Mouse (Mus musculus) erythroblast, embryonic 14.5 days (primary cell): Measurements from ENCODE around the gene Abhd14b. TPM values are rescaled to one million over a fixed set of nuclear protein-coding genes. Genes with fewer than 3 reads are reported as not detected.
"Not testable (repeated sequence)": the region's sequence is repeated elsewhere in the genome, so short reads cannot be mapped to it uniquely, and the experiment has no call there.

Experiments used
- H3K27me3 ChIP-seq: 2 replicates; pipeline ENCODE4 v1.6.1; 2012; ENCODE audit warnings: inconsistent platforms; ENCODE audit not compliant: control insufficient read depth
- H3K36me3 ChIP-seq: 2 replicates; pipeline ENCODE4 v1.6.1; 2012; ENCODE audit warnings: mild to moderate bottlenecking, inconsistent platforms; ENCODE audit not compliant: control insufficient read depth
- H3K4me1 ChIP-seq: 2 replicates; pipeline ENCODE4 v1.6.1; 2012; ENCODE audit warnings: inconsistent platforms; ENCODE audit not compliant: control insufficient read depth
- H3K4me3 ChIP-seq: replicated peaks from 2 replicates; pipeline ENCODE3; 2012; ENCODE audit warnings: moderate library complexity, mild to moderate bottlenecking, inconsistent platforms
- H3K9me3 ChIP-seq: 2 replicates; pipeline ENCODE4 v1.6.1; 2012; ENCODE audit warnings: low read length, inconsistent platforms, mixed read lengths; ENCODE audit not compliant: control insufficient read depth
- GATA1 ChIP-seq: IDR thresholded peaks from 2 replicates; pipeline ENCODE4 v1.6.1; 2012; ENCODE audit warnings: low read length, inconsistent platforms, mixed read lengths
- TAL1 ChIP-seq: IDR thresholded peaks from 3 replicates; pipeline ENCODE4 v1.6.1; 2012; ENCODE audit warnings: low read length, inconsistent platforms, mixed read lengths
- polyA plus RNA-seq: library from polyadenylated mRNA; stranded (reverse); fragments of >175 nt; gene quantifications from 2 replicates; pipeline ENCODE4 v1.2.3, GENCODE M21; 2012

Abhd14b gene
- polyA plus RNA-seq, 1 experiment: not detected

DNA sequence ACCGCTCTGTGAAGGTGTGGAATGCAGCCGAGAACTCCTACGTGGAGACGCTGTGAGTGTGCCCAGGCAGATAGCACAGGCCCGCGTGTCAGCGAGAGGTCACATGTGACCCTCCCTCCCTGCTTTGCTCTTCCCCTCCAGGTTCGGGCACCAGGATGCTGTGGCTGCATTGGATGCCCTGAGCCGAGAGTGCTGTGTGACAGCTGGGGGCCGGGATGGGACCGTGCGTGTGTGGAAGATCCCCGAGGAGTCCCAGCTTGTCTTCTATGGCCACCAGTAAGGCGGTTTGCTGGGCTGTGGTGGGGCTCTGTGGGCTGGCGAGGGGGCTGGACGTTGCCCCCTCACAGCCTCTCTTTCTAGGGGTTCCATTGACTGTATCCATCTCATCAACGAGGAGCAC, 36.3 kb downstream of the Abhd14b start:
- no peaks in the 10 kb centered on the region for H3K27me3 ChIP-seq
- no peak for TF ChIP-seq TAL1
- TF ChIP-seq GATA1: no peak
- H3K4me3 ChIP-seq: no peak overlapping the region
- H3K9me3 ChIP-seq: no peaks in the 10 kb centered on the region
- H3K4me1 ChIP-seq: peaks cover 3% of the 10 kb centered on the region
- peaks cover 61% of the 10 kb centered on the region for H3K36me3 ChIP-seq

DNA sequence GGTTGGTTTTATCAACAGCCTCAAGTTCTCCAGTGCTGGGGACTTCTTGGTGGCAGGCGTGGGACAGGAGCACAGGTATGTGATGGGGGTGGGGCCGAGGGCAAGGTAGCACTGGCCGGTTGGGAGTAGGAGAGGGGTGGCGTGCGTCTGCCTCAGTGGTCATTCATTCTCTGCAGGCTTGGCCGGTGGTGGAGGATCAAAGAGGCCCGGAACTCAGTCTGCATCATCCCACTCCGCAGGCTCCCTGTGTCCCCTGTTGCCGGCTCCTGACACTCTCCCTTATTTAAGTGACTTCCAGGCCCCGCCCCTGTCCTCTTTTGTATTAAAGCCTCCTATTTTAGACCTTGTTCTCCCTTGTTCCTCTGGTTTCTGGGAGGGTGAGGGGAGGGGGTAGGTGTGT, 37.8 kb downstream of the Abhd14b start:
- TF ChIP-seq TAL1 (no peak), GATA1 (no peak)
- H3K27me3 ChIP-seq: no peaks in the 10 kb centered on the region
- no peak overlapping the region for H3K4me3 ChIP-seq
- peaks cover 60% of the 10 kb centered on the region for H3K36me3 ChIP-seq
- no peaks in the 10 kb centered on the region for H3K9me3 ChIP-seq
- H3K4me1 ChIP-seq: no peaks in the 10 kb centered on the region; the same call in 1 of the 2 replicates

DNA sequence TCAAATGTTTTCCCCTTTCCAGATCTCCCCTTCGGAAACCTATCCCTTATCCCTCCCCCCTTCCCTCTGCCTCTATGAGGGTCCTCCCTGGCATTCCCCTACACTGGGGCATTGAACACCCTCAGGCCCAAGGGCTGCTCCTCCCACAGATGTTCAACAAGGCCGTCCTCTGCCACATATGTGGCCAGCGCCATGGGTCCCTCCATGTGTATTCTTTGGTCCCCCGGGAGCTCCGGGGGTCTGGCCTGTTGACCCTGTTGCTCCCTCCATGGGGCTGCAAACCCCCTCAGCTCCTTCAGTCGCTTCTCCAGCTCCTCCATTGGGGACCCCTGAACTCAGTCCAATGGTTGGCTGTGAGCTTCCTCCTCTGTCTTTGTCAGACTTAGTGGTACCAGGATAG, 40.3 kb downstream of the Abhd14b start:
- not testable (repeated sequence) for H3K4me1 ChIP-seq, H3K9me3 ChIP-seq, H3K4me3 ChIP-seq, H3K27me3 ChIP-seq
- H3K36me3 ChIP-seq: peaks cover 41% of the 10 kb centered on the region

DNA sequence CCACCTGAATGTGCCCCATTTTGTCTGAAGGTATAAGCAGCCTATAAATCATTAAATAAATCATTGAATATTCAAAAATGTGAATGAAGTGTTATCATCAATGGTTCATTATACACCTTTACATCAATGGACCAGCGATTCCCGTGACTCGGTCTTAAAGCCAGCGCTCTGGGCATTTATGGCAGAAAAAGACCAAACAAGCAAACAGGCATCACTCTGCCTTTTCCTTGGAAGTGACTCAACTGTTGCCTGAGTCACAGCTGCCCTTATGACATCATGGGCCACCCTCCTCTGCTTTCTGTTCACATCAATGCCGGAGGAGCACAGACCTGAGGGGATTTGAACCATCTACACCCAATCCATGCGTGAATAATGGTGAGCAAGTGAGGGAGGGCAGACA, 52.4 kb downstream of the Abhd14b start, which contains the start of gene Iqcf1:
Iqcf1 (plus strand) TSS at position 301 of the 400 bp plus-strand sequence.
- H3K4me3 ChIP-seq: no peak within 1 kb of the TSS

DNA sequence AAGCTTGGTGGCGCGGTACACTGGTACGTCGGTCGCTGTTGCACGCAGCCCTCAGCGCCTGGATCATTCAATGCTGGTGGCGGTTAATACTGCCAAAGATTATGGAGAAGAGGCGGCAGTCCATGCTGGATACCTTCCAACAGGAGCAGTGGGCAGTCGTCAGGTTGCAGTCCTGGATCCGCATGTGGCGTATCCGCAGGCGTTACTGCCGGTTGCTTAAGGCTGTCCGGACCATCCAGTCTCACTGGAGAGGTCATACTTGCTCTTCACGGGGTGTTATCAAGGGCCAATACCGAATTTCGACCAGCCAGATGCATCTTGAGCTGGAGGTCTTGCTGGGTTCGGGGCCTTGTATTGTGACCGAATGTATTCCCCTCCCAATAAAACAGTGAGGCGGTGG, 54.6 kb downstream of the Abhd14b start:
- H3K27me3 ChIP-seq: no peaks in the 10 kb centered on the region
- no peaks in the 10 kb centered on the region for H3K36me3 ChIP-seq
- H3K4me3 ChIP-seq: no peak overlapping the region
- TF ChIP-seq GATA1 (no peak), TAL1 (no peak)
- no peaks in the 10 kb centered on the region for H3K9me3 ChIP-seq
- H3K4me1 ChIP-seq: no peaks in the 10 kb centered on the region

More for the DNA sequence above, 52.4 kb downstream of the Abhd14b start, which contains the start of gene Iqcf1:
- Histone ChIP-seq H3K36me3 (no peaks in the 10 kb centered on the region), H3K27me3 (no peaks in the 10 kb centered on the region), H3K9me3 (no peaks in the 10 kb centered on the region), H3K4me1 (no peaks in the 10 kb centered on the region)
- TF ChIP-seq TAL1 (no peak), GATA1 (no peak)

Other genes starting within 250 kb of the Abhd14b start
- 0.33 and 0.45 TPM in 2 replicates for gene Ppm1m, start 247.7 kb upstream of the Abhd14b start, polyA plus RNA-seq
- gene Twf2, start 244.4 kb upstream of the Abhd14b start, polyA plus RNA-seq: 0.48 and 0.87 TPM in 2 replicates
- gene Tlr9, start 224.9 kb upstream of the Abhd14b start, polyA plus RNA-seq: 0.01 TPM in 1 of 2 replicates, not detected in the other
- 0.43 and 0.52 TPM in 2 replicates for gene Alas1, start 198.8 kb upstream of the Abhd14b start, polyA plus RNA-seq
- 1.8 and 3.7 TPM in 2 replicates for gene Poc1a, start 166.4 kb upstream of the Abhd14b start, polyA plus RNA-seq
- 0.19 and 0.23 TPM in 2 replicates for gene Dusp7, start 78.8 kb upstream of the Abhd14b start, polyA plus RNA-seq
- 2.4 and 3.8 TPM in 2 replicates for gene Rpl29, start 18.0 kb upstream of the Abhd14b start, polyA plus RNA-seq
- gene Acy1, start 9.1 kb upstream of the Abhd14b start, polyA plus RNA-seq: 0.42 and 0.50 TPM in 2 replicates
- gene Abhd14a, start 219 bp downstream of the Abhd14b start, polyA plus RNA-seq: 0.42 and 0.64 TPM in 2 replicates
- 0.21 and 0.90 TPM in 2 replicates for gene Pcbp4, start 5.8 kb downstream of the Abhd14b start, polyA plus RNA-seq
- gene Gpr62, start 18.5 kb downstream of the Abhd14b start, polyA plus RNA-seq: not detected in 2 replicates
- gene Rrp9, start 28.5 kb downstream of the Abhd14b start, polyA plus RNA-seq: 9.9 and 10.7 TPM in 2 replicates
- gene Parp3, start 29.5 kb downstream of the Abhd14b start, polyA plus RNA-seq: 0.05 TPM in 1 of 2 replicates, not detected in the other
- not detected in 2 replicates for gene Iqcf1, start 52.5 kb downstream of the Abhd14b start, polyA plus RNA-seq
- gene Iqcf5, start 67.1 kb downstream of the Abhd14b start, polyA plus RNA-seq: not detected in 2 replicates
- not detected in 2 replicates for gene Iqcf3, start 114.2 kb downstream of the Abhd14b start, polyA plus RNA-seq
- gene Iqcf4, start 123.5 kb downstream of the Abhd14b start, polyA plus RNA-seq: not detected in 2 replicates
- not detected in 2 replicates for gene Iqcf6, start 179.1 kb downstream of the Abhd14b start, polyA plus RNA-seq
- not detected in 2 replicates for gene Grm2, start 208.6 kb downstream of the Abhd14b start, polyA plus RNA-seq
- 0.63 and 0.69 TPM in 2 replicates for gene Tex264, start 238.5 kb downstream of the Abhd14b start, polyA plus RNA-seq